Mouse (Mus musculus): ENCODE data around the gene Mgarp.

Gene Mgarp

DNA sequence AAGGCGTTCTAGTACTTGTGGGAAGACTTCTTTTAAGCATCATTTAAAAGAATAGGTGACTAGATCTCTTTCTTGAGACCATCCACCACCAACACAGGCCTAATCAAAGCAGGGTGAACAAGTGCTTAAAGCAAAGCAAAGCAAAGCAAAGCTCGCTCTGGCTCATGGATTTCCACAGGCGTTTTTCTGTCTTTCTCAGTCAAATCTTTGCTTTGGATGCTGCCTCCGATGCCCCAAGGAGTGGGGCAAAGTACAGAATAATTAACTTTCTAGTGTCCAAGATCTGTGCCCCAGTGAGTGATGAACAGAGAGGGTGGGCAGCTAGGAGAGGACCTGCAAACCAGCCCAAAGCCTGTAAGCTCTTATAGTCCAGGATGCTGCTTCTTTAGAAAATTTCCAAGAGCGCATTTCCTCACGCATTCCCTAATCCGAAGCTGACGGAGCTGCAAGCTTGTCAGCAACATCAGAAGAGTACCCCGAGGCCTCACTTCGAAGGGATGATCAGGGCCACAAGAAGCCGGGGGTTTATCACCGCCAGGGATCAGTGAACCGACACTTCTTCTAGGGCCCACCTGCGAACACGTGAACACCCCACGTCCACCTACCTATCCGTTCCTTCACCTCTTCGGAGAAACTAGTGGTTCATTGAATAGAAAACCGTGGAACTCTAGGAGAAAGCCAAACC is 935 bp downstream of the Mgarp start:
- WGBS, result 66% methylated on average over 19 of the region's 19 CpGs

DNA sequence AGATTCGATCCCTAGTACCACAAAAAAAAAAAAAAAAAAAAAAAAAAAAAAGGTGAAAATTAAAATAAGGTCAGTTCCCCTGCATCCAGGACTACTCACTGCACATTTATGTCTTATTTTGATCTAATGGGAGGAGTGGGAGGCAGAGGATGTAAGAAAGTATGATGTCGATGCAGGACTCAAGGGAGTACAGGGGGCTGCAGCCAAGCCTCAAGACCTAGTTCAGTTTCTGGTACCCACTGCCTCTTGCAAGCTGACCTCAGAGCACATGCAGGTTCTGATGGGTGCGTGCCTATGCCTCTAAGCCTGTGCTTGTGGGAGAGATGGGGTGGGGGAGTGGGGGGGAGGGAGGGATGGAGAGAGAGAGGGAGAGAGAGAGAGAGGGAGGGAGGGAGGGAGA is 1.7 kb downstream of the Mgarp start:
- 89% methylated on average over 3 of the region's 3 CpGs for WGBS

DNA sequence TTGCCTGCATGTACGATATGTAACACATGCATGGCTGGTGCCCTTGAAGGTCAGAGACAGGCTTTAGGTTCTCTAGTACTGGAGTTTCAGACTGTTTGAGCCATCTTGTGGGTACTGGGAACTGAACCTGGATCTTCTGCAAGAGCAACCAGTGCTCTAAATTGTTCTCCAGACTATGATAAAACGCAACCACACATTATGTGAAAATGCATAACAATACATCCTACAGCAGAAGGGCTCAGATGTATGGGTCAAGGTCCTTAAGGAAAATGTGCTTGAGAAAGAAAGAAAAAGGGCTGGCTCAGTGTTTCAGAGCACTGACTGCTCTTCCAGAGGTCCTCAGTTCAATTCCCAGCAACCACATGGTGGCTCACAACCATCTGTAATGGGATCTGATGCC is 2.9 kb downstream of the Mgarp start:
- 97% methylated on average over 2 of the region's 2 CpGs for WGBS

DNA sequence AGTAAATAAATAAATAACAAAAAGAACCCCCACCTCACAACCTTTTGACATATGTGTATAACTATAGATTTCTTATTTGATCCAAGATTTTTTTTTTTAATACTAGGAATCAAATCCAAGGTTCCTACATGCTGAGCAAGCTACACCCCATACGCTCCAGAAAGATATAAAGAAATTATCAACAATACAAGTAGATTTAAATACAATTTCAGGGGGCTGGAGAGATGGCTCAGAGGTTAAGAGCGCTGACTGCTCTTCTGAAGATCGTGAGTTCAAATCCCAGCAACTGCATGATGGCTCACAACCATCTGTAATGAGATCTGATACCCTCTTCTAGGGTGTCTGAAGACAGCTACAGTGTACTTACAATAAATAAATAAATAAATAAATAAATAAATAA is 3.5 kb downstream of the Mgarp start:
- WGBS, result 99% methylated on average over 3 of the region's 3 CpGs

DNA sequence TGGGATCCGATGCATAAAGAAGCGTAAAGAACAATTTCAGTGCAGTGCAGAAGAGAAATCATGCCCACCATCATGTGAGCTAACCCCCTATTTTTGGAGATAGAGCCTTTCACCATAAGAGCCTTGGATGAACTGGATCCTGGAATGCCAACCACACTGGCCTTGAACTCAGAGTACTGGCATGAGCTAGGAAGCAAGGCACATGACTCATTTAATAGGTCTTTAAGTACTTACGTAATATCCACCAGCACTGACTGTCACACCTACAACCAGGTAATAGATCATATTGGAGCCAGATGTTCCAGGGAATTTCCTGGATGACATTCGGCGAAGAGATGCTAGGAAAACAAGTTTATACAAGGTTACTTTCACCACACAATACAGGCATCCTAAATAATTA is 4.9 kb downstream of the Mgarp start:
- 94% methylated on average over 5 of the region's 5 CpGs for WGBS

DNA sequence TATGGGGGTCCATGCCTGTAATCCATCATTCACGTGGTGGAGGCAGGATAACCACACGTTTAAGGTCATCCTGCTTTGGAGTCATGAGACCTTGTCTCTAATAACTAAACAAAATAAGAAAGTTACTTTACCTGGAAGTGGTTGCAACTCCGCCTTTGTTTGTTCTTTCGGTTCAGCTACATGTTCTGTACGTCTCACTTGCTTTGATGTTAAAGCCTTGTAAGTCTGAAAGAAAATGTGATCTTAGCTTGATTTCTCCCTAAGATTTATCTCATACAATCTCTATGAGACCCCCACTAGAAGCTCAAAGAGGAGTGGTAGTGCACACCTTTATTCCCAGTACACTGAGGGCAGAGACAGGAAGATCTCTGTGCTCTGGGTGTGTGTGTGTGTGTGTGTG is 5.4 kb downstream of the Mgarp start:
- 91% methylated on average over 5 of the region's 5 CpGs for WGBS

DNA sequence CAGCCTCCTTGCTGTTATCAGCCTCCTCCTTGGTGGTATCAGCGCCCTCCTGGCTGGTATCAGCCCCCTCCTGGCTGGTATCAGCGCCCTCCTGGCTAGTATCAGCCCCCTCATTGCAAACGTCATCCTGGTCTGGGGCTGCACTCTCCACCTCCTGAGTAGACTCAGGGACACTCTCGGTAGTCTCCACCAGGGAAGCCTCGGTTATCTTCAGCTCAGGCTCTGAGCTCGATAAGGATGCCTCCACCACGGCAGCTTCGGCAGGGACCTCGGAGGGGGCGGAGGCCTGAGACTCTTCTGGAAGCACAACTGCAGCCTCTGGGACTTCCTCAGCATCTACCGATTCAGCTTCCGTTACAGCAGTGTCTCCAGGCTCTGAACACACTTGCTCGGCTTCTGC is 7.6 kb downstream of the Mgarp start:
- 16% methylated on average over 13 of the region's 13 CpGs for WGBS

DNA sequence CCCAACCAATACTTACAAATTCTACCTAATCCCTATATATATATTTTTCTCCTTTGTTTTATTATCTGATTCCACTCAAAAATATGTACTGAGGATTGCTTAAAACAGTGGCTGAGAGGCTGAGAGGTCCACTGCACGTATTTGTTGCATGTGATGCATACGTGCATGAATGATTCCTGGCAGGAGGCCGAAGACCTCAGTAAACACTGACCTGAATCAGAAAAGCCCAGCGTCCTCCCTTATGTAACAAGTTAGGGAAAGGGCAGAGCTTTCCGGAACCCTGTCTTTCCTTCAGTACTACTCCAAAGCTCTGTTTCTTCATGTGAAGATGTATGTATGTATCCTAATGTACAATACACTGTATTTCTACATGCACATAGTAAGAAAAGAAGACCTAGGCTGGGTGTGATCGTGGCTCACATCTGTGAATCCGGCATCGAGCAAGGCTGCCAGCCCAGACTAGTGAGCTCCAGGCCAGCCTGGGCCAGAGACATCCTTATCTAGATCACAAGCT is 8.6 kb downstream of the Mgarp start:
- 89% methylated on average over 8 of the region's 8 CpGs for WGBS

DNA sequence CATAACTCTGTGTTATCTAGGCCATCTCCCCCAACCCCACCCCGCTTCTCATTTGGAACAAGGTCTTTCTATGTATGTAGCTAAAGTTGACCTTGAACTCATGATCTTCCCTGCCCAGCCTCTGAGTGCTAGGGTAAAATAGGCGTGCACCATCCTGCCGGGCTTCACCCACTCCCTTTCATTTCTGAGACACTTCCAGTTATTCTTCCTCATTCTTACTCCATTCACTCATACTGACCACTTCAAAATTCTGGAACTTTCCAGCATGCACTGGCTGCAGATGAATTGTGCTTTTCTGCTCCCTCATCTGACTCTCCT is 9.4 kb downstream of the Mgarp start:
- WGBS, result 78% methylated on average over 3 of the region's 3 CpGs

DNA sequence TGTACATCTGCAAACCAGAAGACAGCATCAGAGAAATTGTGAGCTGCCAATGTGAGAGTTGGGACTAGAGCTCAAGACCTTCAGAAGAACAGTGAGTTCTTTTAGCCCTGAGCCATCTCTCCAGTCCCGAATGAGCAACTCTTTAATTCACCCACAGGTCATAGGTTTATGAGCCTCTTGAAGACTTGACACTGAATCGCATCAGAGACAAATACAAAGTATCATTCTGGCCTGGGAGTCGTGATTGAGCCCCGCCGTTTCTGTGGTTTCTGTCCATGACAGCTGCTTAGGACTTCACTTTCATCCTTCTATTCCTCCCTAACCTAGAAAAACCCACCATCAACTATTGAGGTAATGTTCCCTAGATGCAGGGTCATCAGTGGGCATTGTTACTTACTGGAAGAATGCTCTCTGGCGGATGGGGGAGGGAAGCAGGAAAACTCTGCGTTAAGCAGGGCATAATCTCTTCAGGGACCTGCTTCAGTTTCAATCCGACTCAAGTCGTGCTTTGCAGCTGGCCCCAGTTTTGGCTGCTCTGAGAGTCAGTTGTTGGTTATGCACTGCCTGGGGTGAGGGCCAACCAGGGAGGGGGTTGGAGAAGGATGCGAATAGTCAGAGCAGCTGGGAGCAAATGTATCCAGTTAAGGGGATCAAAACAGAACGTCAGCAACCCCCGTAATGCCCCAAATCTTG is 10.0 kb downstream of the Mgarp start:
- WGBS, result 62% methylated on average over 12 of the region's 12 CpGs

DNA sequence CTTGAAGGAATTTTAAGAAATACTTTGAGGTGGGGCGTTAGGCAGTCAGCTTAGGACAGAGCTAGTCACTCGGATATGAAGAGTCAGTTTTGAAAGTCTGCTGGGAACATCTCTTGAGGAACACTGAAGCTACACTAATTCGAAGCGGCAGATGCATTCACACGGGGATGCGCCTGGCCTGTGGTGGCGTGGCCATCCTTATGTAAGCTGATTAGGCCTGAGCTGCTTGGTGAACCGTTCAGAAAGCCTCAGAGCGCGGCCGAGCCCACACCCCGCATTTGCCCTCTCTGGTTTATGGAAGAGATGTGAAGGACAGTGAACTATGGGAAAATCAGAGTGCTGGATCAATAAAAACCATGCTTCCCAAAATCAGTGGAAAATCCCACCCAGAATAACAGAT is 13.1 kb downstream of the Mgarp start:
- 79% methylated on average over 12 of the region's 12 CpGs for WGBS

DNA sequence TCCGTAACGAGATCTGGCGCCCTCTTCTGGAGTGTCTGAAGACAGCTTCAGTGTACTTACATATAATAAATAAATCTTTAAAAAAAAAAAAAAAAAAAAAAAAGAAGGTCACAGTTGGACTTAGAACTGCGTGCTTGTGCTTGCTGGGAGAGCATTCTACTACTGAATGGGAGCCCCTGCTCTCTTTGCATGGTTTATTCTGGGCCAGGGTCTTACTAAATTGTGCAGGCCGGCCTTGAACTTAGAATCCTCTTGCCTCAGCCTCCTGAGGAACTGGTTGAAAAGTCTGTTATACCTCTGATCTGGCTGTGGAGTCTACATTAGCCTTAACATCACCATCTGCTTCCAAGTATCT is 15.9 kb downstream of the Mgarp start:
- WGBS, result 49% methylated on average over 4 of the region's 5 CpGs

DNA sequence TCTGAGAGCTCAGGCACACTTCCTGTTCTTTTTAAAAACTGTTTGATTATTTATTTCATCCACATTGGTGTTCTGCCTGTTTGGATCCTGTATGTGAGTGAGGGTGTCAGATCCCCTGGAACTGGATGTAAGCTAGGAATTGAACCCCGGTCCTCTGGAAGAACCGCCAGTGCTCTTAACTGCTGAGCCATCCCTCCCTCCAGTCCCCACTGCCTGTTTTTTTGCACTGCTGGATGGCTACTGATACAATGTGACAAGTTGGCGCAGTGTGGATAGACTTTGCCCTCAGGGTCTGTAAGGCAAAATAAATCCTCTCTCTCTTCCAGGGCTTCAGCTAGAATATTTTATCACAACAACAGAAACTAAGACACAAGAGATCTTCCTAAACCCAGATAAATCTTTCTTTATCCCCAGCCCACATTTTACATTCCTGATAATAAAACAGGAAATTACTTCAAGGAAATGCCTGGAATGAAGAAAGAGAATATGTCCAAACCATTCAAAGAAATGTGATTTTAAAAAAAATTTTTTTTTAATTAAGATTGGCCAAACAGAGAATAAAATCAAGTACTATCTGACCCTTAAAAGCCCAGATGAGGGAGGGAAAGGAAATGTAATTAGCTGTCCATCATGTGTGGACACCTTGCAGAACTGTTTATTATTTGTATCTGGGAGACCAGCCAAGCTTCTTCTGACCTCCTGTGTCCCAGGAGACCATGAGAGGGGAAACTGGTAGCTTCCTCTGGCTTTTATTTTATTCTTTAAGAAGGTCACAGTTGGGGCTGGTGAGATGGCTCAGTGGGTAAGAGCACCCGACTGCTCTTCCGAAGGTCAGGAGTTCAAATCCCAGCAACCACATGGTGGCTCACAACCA is 16.5 kb downstream of the Mgarp start:
- 65% methylated on average over 5 of the region's 5 CpGs for WGBS

DNA sequence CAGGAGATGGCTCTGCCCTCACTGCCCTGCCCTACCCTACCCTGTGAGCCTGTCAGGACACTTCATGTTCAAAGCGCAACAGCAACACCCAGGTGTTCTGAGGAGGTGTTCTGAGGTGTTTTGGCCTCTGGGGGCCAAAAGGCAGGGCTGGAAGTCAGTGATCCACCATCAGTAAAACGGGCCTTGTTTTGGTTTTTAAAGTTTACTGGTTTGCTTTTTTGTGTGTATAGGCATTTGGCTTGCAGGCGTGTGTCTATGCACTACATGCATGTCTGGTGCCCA is 17.9 kb downstream of the Mgarp start:
- WGBS, result 92% methylated on average over 3 of the region's 3 CpGs

DNA sequence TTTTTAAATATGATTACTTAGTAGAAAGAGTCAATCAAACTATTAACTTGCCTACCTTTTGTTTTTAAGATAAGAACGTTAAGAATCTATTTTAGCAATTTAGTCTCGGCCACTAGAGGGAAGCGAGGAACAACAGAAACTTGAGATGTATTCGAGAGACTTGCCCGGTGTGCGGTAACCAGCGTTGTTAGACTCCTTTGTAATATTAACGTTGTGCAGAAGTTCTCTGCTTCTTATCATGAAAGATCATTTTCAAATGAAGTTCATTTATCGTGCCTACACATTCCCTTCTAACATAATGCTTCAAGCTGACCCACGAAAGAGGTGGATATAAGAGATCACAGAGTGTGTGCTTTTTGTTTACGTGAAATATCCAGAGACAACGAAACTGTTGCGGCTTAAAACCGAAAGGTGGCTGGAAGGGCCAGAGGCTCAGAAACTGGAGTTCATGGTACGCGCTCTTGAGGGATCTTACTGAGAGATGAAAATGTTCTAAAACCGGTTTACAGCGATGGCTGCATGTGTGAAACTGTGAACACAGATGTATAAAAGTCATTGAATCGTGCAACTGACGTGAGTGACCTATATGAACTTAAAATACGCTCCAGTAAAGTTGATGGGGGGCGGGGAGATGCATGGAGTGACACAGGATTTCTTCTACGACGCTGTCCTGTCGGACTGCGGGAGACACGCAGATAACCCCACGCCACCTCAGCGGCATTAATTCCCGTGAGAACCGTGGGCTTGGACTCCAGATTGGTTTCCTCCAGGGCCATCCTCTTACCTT is 18.5 kb downstream of the Mgarp start:
- WGBS, result 44% methylated on average over 31 of the region's 31 CpGs

DNA sequence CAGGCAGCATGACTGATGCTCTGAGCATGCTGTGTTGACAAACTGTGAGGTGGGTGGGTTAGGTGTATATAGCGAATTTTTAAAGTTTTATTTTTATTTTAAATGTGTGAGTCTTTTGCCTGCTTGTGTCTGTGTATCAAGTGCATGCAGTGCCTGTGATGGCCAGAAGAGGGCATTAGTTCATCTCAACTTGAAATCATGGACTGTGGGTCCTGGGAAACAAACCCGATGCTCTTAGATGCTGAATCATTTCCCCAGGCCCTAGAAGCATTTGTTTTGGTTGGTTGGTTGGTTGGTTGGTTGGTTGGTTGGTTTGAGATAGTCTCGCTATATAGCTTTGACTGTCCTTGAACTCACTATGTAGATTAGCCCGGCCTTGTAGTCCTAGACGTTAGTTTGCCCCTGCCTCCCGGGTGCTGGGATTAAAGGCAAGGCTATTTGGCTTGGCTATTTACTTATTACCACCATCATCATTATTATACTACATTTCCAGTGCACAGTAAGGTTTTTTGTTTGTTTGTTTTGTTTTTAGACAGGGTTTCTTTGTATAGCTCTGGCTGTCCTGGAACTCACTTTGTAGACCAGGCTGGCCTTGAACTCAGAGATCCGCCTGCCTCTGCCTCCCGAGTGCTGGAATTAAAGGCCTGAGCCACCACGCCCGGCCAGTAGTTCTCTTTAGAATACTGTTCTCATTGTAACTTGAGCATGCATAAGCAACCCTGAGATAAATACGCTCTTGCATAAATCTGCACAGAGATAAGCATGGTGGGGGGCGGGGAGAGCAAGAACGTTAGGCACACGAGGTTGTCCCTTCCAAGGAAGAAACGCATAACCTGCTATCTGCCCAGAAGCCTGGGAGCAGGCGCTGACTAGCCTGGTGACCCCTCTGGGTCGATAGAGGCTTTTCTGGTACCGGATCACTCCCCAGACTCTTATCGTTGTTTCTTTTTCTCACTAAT is 21.0 kb downstream of the Mgarp start:
- WGBS, result 84% methylated on average over 19 of the region's 19 CpGs

DNA sequence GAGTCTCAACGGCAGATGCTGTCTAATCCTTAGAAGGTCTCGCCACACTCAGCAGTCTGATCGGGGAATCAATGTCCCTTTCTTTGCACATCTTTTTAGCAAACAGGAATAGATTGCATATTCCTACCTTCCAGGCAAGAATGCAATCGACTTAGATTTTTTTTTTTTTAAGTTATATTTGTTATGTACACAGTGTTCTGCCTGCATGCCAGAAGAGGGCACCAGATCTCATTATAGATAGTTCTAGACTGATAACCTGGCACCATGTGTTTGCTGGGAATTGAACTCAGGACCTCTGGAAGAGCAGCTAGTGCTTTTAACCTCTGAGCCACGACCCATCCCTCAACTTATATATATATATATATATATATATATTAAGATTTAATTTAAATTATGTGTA is 23.0 kb downstream of the Mgarp start:
- WGBS, result 75% methylated on average over 5 of the region's 5 CpGs

DNA sequence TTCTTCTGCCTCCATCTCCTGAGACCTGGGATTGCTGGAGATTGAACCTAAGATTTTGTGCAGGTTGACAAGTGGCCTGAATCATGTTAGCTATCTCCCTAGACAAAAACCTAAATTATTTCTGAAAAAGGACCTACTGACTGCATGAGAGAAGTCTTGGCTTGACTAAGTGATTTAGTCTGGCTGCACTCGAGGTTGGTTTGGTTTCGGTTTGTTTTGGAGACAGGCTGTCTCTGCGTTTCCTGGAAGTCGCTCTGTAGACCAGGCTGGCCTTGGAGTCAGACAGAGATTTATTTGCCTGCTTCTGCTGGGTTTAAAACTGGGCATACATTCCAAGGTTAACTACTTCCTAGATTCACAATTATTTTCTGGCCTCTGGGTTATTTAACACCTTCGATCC is 23.7 kb downstream of the Mgarp start:
- WGBS, result 78% methylated on average over 5 of the region's 5 CpGs

DNA sequence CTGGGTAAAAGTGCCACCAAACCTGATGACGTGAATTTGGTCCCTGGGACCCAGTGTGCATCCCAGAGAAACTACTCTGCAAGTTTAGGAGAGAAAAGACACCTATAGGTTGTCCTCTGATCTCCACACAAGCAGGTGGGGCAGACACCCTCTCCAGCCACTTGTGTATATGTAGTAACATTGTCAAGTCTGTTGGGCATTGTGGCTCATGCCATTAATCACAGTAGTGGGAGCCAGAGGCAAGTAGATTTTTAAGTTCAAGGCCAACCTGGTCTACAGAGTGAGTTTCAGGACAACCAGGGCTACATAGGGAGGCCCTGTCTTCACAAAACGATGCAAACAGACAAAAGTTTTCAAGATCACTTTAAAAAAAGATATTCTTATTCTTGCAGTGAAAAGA is 24.7 kb downstream of the Mgarp start:
- WGBS, result 77% methylated on average over 2 of the region's 2 CpGs

DNA sequence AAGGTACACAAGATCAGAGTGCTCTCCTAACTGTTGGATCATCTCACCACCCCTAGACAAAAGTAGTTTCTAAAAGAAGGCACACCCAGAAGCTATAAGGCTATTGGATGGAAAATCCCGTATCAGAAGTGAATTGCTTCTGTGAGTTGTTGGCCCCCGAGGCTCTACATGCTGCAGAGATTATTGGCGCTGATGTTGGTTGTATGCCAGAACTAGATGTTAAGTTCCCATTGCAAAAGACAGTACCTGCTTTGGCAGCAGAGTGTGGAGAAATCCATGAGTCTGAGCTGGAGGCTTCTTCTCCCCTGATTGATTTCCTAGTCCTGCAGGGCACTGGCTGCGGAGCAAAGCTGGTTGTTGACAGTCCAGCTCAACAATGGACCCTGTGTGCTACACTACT is 28.5 kb downstream of the Mgarp start:
- WGBS, result 74% methylated on average over 4 of the region's 4 CpGs

DNA sequence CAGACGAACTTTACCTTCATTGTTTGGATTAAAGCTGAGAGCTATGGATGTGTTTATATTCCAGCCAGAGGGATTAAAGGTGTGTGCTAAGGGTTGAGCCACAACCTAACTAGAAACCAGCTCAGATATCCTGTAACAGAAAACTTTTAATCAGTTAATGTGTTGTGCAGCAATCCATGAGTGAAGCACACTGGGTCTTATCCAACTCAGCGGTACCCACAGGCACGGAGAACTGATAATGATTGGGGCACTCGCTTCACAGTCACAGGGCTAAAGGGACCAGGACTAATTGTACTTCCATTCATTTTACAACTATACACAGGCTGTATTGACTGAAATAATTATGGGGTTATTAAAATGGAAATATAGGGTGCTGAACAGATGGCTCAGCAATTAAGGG is 29.6 kb downstream of the Mgarp start:
- WGBS, result 80% methylated on average over 4 of the region's 4 CpGs
